Mouse (Mus musculus) layer of hippocampus, postnatal 25 days (tissue): ENCODE results near the gene Unc79. TPM values are rescaled to one million over a fixed set of nuclear protein-coding genes. Genes with fewer than 3 reads are reported as not detected.

Source experiments
- DNase-seq, 2 experiments: peaks; one replicate each; pipeline ENCODE4 v3.0.0; 2022; ENCODE audit warnings: mixed read lengths in 2 of 2, low spot score in 1 of 2; ENCODE audit errors: extremely low spot score in 1 of 2
- total RNA-seq, 2 experiments: library from RNA; stranded (reverse); gene quantifications; 2 replicates each; pipeline ENCODE4 v1.2.3; 2021

The Unc79 gene
- total RNA-seq, 2 experiments from 2014 or later: 46.3 to 54.5 TPM

DNA sequence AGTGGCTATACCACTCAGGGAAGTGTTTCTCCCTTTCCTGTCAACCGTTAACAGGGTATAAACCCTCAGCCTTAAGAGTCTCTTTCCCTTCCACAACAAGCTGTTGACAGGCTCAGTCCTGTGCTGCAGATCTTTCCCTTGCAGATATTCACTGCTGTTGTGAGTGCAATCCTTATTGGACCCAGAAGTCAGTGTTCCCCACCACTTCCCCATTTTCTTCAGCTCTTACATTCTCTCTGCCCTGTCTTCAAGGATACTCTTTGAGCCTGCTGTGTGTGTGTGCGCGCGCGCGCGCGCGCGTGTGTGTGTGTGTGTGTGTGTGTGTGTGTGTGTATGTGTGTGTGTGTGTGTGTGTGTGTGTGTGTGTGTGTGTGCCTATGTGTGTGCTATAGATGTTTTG lies 90.7 kb downstream of the Unc79 start:
- no peak for DNase-seq

DNA sequence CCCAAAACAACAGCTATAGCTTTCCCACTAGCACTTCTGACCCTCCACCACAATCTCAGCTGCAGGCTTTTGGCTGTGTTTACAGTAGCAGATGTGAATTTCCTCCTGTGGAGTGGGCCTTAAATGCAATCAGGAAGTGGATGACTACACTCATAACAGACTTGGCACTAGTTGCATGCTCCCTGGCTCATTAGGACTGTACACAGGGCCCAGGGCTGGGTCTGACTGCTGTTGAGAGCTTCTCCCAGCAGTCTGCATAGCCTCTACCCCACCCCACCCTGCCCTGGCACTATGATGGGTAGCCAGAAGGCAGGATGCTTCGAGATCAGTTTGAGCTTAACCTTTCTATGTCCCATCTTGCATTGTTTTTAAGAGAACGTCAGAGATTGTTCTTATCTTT lies 91.5 kb downstream of the Unc79 start:
- no peak for DNase-seq

DNA sequence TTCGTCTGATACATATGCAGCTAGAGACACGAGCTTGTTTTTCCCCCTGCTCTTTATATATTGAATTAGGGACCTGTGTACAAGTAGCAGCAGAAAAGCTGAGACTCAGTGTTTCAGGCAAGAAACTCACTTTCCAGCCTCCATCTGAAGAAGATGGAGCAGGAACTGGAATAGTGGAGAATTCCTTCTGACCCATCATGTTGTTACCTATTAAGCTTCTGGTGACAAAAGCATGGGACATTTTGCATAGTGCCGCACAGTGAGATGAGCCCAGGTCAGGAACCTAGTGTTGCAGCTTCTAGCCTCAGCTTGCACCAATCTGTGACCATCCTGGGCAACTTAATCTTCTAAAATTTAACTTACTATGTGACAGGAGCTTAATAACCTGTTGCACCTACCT lies 92.7 kb downstream of the Unc79 start:
- no peak for DNase-seq

DNA sequence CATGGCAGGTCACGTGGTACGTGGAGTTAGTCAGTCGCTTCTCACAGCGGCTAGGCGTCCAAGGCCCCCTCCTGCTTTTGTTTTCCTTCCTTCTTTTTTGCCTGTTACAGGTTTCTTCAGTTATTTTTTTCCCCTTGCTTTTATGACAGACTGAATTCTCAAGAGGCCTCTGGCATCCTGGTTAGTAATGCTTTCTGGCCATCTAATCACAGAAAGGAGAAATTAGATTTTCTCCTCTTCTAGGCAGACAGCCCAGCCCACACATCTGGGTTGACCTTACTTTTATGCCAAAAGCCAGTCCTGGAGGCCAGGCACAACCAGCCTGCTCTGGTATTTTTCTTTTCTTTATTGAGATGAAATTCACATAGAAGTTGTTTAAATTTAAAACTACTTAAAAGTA lies 94.1 kb downstream of the Unc79 start:
- DNase-seq: no peak

DNA sequence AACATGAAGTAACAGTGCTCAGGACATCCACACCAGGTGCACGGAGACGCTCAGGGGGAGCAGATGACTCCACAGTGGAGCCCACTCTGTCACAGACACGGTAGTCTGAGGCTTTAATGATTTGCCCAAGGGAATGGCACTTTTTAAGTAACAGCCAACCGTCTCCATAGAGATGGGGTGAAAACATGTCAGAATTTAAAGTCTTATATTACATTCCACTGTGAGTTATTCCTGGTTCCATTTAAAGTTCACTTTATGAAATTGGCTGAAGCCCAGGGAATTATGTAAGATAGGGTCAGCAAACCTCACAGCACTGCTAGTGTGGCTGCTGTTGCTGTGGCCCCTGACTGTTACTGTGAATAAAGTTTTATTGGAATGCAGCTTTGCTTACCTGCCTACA lies 95.8 kb downstream of the Unc79 start:
- DNase-seq: no peak

DNA sequence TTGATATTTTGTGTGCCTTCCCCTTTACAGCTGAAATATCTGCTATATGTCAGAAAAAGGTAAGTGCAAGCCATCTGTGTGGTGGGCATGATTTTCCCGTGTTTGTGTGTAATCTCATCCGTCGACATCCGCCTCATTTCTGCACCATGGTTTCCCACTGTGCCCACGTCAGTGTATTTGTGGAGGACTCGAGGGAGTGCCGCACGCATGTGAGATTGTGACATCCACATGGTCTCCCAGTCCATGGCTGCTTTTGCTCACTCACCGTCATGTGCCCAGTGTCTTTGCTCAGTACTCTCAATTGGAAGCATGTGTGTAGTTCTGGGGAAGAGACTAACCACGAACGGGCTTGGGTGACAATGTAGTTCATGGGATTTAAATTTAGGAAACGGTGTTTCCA lies 101.2 kb downstream of the Unc79 start:
- DNase-seq: no peak

DNA sequence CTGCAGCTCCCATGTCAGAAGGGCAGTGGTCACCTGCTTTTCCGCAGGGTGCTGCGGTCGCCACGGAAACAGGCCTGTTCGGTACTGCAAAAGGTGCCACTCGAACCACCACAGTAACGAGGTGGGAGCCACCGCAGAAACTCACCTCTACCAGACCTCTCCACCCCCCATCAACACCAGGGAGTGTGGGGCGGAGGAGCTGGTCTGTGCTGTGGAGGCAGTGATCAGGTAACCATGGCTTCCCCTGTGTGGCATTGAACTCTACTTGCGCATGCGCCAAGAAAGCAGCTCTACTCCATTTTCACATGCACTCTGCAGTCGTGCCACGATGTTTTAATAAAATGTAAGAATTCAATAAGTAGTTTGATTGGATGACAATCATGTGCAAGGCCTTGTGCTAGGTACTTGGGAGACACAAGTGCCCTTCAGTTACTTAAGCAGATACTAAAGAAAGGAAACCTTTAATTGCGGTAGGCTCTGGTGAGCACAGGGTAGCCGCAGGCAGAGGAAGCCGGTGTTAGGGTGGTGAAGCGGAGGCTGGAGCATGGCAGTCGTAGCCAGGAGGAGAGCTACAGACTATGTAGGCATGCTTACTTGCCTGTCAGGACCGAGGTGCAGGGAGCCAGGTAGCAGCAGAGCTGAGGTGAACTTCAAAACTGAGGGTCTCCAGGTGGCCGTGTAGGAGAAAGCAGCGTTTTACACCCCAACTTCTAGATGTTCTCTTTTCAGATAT lies 110.8 kb downstream of the Unc79 start:
- DNase-seq: no peak

DNA sequence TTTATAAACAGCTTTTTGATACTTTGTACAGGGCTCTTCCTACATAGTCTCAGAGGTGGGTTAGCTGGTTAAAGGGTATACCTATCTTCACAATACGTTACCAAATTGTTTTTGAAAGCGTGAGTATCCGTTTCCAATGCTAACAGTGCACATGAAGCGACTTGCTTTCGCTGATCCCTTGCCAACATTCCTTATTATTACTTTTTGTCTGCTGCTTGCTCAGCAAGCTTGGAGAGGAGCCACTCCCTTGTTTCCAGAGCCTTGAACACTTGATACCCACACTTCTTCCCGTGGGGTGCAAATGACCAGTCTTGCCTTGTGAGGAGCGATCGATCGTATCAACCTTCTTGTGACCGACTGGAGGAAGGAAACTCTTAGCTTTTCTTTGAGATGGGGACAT lies 112.1 kb downstream of the Unc79 start:
- DNase-seq: no peak

DNA sequence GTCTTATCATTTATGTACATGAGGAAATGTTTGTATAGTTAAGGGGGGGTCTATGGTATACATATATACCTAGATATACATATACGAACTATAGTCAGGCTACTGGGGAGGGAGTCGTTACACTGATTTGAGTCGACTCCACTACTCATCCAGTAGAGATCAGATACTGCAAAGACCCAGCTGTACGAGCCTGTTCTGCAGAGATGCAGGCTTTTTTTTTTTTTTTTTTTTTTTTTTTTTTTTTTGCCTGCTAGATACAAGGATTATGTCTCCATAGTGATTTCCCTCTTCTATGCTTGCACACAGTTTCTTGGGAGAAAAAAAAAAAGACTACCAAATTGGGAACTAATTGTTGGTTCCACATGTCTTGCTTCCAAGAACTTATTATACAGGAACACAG lies 113.5 kb downstream of the Unc79 start:
- DNase-seq: no peak

DNA sequence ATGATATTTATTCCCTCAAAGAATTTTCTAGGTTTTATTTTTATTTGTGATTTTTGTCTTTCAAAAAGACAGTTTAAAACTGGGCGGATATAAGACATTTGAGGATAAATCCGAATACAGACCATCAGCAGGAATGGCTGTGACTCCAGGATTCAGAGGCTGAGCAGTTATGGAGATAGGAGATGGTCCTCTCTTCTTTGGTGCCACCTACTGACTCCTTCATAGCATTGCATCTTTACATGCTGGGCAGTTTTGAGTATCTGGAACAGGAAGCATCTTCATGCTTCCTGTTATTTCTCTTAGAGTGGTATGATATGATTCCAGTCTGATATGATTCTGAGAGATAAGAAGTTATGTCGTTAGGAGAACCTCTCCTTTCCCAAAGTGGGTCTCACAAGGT lies 116.3 kb downstream of the Unc79 start:
- DNase-seq: no peak

DNA sequence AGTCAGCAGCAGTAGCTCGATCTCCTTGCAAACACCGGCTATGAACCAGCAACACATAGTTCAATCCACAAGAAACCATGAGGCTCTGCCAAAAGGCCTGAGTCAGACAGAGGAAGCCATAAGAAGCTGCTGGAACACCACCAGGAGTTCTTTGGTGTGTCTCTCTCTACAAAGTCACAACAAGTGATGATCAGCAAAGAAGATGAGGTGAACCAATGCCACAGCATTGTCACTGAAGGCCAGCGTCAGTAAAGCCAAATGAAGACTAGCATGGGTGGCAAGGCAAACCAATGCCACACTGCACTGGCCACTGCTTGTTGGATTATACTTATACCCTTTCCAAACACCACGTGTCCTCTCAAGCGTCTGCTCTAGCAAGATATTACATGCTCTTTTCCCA lies 119.5 kb downstream of the Unc79 start:
- no peak for DNase-seq

DNA sequence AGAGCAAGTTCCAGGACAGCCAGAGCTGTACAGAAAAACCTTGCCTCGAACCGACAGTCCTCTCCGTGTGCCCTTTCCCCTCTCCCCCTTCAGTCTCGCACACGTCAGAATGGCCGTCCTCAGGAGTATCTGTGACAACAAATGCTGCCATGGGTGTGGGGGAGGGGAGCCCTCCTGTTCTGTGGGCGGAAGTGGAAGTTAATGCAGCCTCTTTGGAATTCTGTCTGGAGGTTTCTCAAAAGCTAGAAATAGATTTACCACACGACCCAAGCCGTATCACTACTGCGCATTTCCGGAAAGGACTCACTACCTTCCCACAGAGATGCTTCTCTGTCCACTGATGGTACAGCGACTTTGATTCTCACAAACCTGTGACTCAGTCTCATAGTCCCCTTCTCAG lies 120.9 kb downstream of the Unc79 start:
- DNase-seq: no peak

DNA sequence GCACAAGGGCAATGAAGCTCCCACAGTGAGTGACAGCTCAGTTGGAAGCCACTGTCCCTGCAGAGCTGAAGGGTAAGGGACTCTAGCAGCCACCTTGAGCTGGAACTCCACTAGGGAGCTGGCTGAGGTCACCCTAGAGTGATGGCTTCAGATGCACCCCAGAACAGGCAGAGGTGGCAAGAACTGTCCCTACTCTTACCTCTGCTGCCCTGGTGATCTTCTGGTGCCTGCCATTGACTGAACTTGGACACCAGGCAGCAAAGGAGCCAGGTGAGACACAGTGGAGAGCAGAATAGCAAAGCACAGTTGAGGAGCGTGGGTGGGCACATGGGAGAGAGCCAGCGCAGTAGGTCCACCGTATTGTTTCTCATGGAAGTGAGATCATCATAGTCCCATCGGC lies 125.3 kb downstream of the Unc79 start:
- DNase-seq: no peak

DNA sequence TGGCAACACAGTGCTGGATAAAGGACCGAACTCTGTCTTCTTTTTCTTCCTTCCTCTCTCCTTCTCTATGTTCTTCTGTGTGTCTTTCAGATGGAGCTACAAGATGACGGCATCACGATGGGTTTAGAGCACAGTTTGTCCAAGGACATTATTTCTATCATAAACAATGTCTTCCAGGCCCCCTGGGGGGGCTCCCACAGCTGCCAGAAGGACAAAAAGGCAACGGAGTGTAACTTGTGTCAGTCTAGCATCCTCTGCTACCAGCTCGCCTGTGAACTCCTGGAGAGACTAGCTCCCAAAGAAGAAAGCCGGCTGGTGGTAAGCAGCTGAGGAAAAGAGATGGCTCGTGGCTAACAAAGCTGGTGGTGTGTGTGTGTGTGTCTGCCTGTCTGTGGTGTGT lies 130.1 kb downstream of the Unc79 start:
- DNase-seq: no peak

DNA sequence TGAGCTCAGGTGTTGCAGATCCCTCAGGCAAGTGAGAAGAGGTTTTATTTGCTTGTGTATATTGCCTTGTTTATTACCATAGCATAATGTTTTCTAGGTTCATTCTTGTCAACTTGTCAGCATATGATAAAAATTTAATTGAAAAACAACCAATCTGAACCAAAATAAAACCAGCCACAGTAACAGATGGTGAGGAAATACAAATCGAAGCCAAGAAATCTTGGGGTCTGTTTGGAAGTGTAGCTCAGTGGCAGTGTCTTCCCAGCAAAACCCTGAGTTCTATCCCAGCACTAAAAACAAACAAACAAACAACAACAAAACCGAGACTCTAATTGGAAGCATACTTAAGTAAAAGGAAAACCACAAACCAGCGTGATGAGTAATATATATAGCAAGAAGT lies 131.4 kb downstream of the Unc79 start:
- no peak for DNase-seq

DNA sequence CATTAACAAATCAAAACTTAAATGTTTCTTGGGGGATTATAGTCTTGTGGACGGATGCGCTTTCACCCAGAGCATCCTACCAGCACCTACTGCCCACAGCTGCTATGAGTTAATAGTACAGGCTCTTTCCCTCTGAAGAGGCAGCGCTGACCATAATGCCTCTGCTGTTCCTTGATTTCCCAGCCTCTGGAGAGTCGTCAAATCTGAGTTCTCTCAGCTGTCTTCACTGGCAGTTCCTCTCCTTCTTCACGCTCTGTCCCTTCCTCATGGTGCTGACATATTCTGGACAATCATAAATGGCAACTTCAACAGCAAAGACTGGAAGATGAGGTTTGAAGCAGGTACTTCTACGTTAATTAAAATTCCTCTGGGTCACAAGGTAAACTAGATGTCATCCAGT lies 143.2 kb downstream of the Unc79 start:
- DNase-seq: no peak

DNA sequence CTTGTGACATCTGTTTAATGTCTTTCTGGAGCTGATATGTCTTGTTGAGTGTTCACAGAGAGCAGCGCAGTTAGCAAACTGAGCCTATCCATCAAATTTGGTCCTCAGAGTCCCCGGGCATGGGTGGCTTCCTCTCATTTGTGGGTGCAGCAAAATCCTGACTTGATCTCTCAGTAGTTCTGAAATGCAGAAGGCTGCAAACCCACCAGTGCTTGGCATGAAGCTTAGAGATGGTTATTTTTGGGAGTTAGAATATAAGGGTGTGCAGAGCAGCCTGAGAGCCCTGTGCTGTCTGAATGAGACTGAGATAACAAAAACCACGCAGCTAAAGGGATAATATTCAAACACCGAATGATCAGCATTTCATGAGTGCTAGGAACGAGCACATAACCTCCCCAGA lies 146.5 kb downstream of the Unc79 start:
- DNase-seq: no peak

DNA sequence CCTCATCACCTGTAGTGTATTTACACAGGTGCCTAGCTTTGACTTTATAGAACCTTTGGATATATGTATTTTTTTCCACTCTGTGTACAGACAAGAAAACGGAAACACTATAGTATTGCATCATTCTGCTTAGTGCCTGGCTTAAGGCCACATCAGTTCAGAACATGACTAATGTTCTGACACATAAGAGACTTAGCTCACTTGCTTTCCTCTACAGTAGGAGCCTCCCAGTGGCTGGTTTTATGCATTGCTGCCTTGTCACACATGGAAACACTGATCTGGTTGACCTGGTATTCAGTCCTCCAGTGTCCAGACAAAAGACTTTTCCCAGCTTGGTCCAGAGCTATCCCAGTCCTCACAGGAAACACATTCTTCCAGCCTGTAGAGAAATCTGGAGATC lies 150.5 kb downstream of the Unc79 start:
- DNase-seq: no peak

DNA sequence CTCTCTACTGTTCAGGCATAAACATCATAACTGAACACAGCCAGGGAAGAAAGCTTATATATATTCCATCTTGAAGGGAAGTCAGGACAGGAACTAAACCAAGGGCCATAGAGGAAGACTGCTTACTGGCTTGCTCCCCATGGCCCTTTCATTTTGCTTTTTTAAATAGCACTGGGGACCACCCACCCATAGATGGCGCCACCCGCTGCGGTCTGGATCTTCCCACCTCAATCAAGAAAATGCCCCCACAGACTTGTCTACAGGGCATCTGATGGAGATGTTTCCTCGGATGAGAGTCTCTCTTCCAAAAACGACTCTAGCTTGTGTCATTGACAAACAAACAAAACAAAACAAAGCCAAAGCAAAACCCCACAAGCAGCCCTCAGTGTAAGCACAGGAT lies 151.4 kb downstream of the Unc79 start:
- no peak for DNase-seq

DNA sequence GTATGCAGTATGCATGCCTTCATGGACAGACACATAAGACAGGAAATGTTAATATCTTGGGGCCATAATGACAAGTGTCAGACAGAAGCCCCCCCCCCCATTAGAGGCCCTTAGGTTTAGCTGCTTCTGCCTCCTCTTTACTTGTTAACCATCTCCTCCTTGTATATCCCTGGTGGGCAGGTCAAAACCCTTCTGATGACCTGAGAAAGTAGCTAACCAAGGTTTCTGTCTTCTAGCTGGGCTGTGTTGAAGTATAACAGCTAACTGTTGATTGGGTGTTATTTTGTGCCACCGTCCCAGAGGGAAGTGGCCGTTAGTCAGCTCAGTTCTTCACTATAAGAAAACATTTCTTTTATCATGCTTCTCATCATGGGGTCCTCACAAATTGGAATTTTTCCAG lies 154.4 kb downstream of the Unc79 start:
- no peak for DNase-seq

DNA sequence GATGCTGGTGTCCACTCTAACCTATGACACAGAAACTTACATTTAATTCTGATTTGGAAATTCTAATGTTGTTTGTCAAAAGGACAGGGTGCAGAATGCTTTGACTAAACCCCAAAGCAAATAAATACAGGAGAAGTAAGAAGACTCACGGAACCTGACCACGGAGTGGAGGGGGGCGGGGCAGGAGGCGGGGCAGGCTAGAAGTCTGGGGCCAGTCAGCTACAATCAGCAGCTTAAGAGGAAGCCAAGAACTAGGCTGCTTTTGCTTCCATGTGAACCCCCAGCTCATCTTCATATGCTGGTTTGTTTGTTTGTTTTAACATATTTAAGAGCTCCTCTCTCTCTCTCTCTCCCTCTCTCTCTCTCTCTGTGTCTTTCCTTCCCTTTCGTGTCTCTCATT lies 154.9 kb downstream of the Unc79 start:
- DNase-seq: no peak

DNA sequence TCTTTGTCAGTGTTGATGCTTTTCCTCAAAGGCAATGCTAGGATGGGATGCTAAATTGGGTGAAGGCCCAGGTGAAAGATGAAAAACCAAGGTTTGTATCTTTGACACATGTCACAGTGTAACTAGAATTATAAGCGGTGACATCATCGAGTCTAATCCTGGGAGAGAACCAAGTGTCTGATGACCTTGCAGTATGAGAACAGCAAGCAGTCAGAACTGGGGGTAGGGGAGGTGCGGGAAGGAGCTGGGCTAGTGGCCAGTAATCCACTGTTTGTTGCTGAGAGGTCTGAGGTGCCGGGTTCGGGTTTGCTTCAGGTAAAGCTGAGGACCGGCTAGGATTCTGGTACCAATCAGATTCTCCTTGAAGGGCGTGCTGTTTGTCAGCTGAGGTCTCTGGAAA lies 160.6 kb downstream of the Unc79 start:
- DNase-seq: no peak

DNA sequence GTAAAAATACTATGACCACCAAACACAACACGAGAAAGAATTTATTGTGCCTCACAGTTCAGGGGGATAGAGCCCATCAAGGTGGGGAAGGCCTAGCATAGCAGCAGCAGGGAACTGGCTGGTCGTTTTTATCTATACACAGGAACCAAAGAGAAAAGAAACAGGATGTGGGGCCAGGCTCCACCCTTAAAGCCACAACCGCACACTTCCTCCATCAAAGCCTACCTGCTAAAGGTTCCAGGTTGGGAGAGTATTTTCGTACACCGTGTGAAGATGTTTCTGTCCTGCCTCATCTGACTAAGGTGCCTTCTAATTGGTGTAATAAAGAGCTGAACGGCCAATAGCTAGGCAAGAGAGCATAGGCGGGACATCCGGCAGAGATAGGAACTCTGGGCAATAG lies 168.0 kb downstream of the Unc79 start:
- no peak for DNase-seq
